Mouse (Mus musculus) heart, postnatal 4 days (tissue): ENCODE results near the gene Eif3a. TPM values are rescaled to one million over a fixed set of nuclear protein-coding genes. Genes with fewer than 3 reads are reported as not detected.

ENCODE experiments used
- DNase-seq: peaks from one replicate; pipeline ENCODE4 v3.0.0; 2021
- total RNA-seq, 2 experiments: library from RNA; stranded (reverse); gene quantifications; 2 replicates each; pipeline ENCODE4 v1.2.3; 2021

Eif3a gene
- 100 to 1,000 TPM; 132 to 134 TPM for total RNA-seq

GRCm38 (mm10) chr19:60790551-60791161, at the start of gene Eif3a:
Eif3a (minus strand) TSS chr19:60790658.
- DNase-seq, result peak; percentile 97

- DNase-seq, result peak; percentile 81
These were observed 47.3 kb upstream of the Eif3a start for GRCm38 (mm10) chr19:60837747-60838146.

GRCm38 (mm10) chr19:60818677-60819076, 28.2 kb upstream of the Eif3a start:
- DNase-seq, result no peak

GRCm38 (mm10) chr19:60813133-60813532, 22.7 kb upstream of the Eif3a start:
- no peak for DNase-seq

- no peak for DNase-seq
These were observed 21.6 kb upstream of the Eif3a start for GRCm38 (mm10) chr19:60812036-60812389.

GRCm38 (mm10) chr19:60811098-60812035, 20.9 kb upstream of the Eif3a start, which contains the start of gene Fam45a:
Fam45a (plus strand) TSS chr19:60811585.
- DNase-seq, result peak; percentile 93

GRCm38 (mm10) chr19:60809927-60810326, 19.5 kb upstream of the Eif3a start:
- DNase-seq, result no peak

GRCm38 (mm10) chr19:60804903-60805302, 14.4 kb upstream of the Eif3a start:
- DNase-seq, result no peak

- DNase-seq, result no peak
These were observed 9.6 kb upstream of the Eif3a start for GRCm38 (mm10) chr19:60799867-60800569.

GRCm38 (mm10) chr19:60797415-60797814, 7.0 kb upstream of the Eif3a start:
- no peak for DNase-seq

GRCm38 (mm10) chr19:60795244-60795643, 4.8 kb upstream of the Eif3a start:
- no peak for DNase-seq

- no peak for DNase-seq
These were observed 2.8 kb upstream of the Eif3a start for GRCm38 (mm10) chr19:60793170-60793707.

GRCm38 (mm10) chr19:60791164-60791563, 706 bp upstream of the Eif3a start:
- DNase-seq, result no peak

GRCm38 (mm10) chr19:60789919-60790506, 445 bp downstream of the Eif3a start:
- peak; percentile 73 for DNase-seq

- no peak for DNase-seq
These were observed 1.0 kb downstream of the Eif3a start for GRCm38 (mm10) chr19:60789452-60789851.

- DNase-seq, result no peak
These were observed 2.1 kb downstream of the Eif3a start for GRCm38 (mm10) chr19:60788214-60788960.

GRCm38 (mm10) chr19:60787465-60788150, 2.9 kb downstream of the Eif3a start:
- DNase-seq, result no peak

GRCm38 (mm10) chr19:60784712-60785111, 5.7 kb downstream of the Eif3a start:
- no peak for DNase-seq

GRCm38 (mm10) chr19:60782034-60782433, 8.4 kb downstream of the Eif3a start:
- DNase-seq, result no peak

- DNase-seq, result no peak
These were observed 17.1 kb downstream of the Eif3a start for GRCm38 (mm10) chr19:60773366-60773765.
